Mouse (Mus musculus) ES-Bruce4 (cell line): ENCODE data around the gene Ccdc58.

Experiments used
- CTCF ChIP-seq: IDR thresholded peaks from one replicate; pipeline ENCODE4 v1.8.1; 2011; ENCODE audit warnings: low read depth, low read length
- POLR2A ChIP-seq: IDR thresholded peaks from one replicate; pipeline ENCODE4 v1.8.1; 2011; ENCODE audit warnings: low read length; ENCODE audit not compliant: insufficient read depth

DNA sequence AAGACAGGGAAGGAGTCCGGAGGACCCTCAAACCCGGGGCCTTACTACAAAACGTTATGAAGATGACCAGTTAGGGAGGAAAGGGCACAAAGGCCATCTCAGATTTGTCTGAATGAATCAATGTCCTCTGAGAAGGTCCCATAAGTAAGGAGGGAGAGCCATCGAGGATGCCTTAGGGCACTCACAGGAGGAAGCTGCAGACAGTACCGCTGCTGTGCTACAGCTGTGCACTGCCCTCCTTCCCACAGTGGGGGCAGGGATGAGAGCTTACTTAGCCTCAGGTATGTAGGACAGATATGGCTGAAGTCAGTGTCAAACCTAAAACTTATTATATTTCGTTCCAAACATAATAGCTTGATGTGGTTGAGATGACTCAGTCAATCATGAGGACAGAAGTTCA lies 20.0 kb upstream of the Ccdc58 start:
- TF ChIP-seq CTCF (no peak), POLR2A (no peak)
